Mouse (Mus musculus) lung, embryonic 15.5 days (tissue): ENCODE results near the gene Asic4. TPM values are rescaled to one million over a fixed set of nuclear protein-coding genes. Genes with fewer than 3 reads are reported as not detected.

Experiments
- ATAC-seq: fragments of 200-750 bp; cut with Nextera tagmentation; 2 replicates; pipeline ENCODE4 v1.8.0; 2017; ENCODE audit warnings: moderate number of reproducible peaks, borderline replicate concordance; ENCODE audit not compliant: low FRiP score, low TSS enrichment; ENCODE audit errors: extremely low read depth
- H3K27ac ChIP-seq: fragments of 300-500 bp; sonication (generic); 2 replicates; pipeline ENCODE4 v1.5.1; 2015; ENCODE audit warnings: moderate library complexity, mild to moderate bottlenecking, inconsistent platforms
- H3K27me3 ChIP-seq: fragments of 300-500 bp; sonication (generic); 2 replicates; pipeline ENCODE4 v1.6.1; 2015; ENCODE audit warnings: inconsistent platforms
- H3K36me3 ChIP-seq: fragments of 300-500 bp; sonication (generic); 2 replicates; pipeline ENCODE4 v1.6.1; 2015; ENCODE audit warnings: inconsistent platforms
- H3K4me1 ChIP-seq: fragments of 300-500 bp; sonication (generic); 2 replicates; pipeline ENCODE4 v1.6.1; 2015; ENCODE audit warnings: inconsistent platforms
- H3K4me2 ChIP-seq: fragments of 300-500 bp; sonication (generic); 2 replicates; pipeline ENCODE4 v1.6.1; 2015; ENCODE audit warnings: inconsistent platforms, mild to moderate bottlenecking, moderate library complexity
- H3K4me3 ChIP-seq: fragments of 300-500 bp; sonication (generic); 2 replicates; pipeline ENCODE4 v1.5.1; 2015; ENCODE audit warnings: mild to moderate bottlenecking, inconsistent platforms
- H3K9ac ChIP-seq: fragments of 300-500 bp; sonication (generic); 2 replicates; pipeline ENCODE4 v1.6.1; 2015; ENCODE audit warnings: inconsistent platforms
- H3K9me3 ChIP-seq: fragments of 300-500 bp; sonication (generic); 2 replicates; pipeline ENCODE4 v1.6.1; 2016; ENCODE audit warnings: inconsistent platforms
- WGBS: fragments of 180-500 bp; shearing (Covaris S2); methylation state at CpG from one replicate; pipeline ENCODE4 v1.1.7; 2015; 5-methylcytosine and 5-hydroxymethylcytosine counted together
- polyA plus RNA-seq: library from polyadenylated mRNA; unstranded; fragments of >200 nt; fragmentation: Nextera tagmentation; extraction: Ambion mirVana; gene quantifications from 2 replicates; pipeline ENCODE4 v1.2.1, GENCODE M21; 2015

The Asic4 gene
- polyA plus RNA-seq, 1 experiment from 2014 or later, result 0.26 TPM

DNA sequence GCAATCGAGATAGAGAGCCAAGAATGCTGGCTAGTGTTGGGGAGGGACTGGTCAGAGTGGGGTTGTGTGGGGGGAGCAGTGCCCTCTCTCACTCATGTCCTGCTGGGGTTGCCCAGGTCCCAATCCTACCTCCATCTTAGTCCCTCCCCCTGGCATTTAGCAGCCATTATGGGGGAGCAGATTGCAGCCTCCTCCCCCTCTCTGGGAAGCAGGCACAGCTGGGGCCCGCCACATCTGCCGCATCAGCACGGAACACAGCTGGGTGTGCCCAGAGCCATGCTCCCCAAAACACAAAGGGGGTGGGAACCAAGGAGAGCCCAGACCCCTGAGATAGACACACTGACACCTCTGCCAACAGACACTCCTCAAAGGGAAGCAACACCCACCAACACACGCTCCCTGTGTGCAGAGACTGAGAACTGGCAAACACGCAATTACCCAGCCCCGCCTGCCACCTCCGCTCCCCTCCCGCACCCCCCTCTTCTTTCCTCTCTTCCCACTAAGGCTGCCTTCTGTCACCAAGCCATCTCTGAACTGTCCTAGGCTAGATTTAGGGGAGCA, 5.0 kb upstream of the Asic4 start:
- Histone ChIP-seq H3K9me3 (no peaks in the 10 kb centered on the region), H3K36me3 (no peaks in the 10 kb centered on the region), H3K4me2 (peak overlapping the region; percentile 33), H3K9ac (no peak overlapping the region), H3K4me3 (no peak overlapping the region), H3K4me1 (peaks cover 71% of the 10 kb centered on the region), H3K27me3 (peaks cover 57% of the 10 kb centered on the region), H3K27ac (no peak overlapping the region)
- WGBS, result 10% methylated on average over 9 of the region's 9 CpGs
- ATAC-seq, result peak; percentile 21; the same call in 1 of the 2 replicates

DNA sequence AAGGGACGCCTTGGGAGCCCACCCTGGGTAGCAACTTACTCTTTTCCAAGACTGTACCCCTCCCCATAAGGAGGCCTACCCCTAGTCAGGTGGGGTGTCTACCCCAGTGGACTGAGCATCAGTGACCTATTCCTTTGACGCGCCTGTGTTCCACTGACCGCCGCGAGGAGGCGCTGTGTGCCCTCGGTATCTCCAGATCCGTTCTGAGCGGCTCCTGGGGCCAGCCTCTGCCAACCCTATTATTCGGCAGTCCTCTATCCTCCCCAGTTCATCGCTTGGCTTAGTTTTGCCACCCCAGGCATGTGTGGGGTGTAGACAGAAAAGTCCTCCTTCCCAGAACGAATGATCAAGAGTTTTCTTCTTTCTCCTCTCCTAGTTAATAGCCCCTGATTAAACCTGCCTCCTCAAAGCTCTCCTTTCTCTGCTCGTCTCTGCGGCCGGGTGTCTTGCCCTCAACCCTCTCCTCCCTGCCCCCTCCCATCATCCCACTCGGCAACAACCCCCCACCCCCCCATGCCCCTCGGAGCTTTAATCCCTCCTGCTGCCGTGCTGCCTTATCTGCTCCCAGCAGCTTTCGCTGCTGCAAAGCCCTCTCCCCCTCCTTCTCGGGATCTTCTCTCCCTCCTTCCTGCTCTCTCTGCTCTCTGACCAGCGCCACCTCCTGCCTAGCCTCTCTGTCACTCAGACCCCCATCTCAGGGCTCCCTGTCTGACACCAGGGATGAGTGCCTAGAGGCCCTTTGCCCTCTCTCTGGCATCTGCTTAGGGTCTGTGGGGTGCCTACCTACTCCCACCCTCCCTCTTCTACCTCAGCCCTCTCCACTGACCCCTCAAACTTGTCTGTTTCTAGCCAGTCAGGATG, 4.3 kb upstream of the Asic4 start:
- H3K4me3 ChIP-seq, result peak overlapping the region; percentile 9; the same call in 1 of the 2 replicates
- H3K27ac ChIP-seq, result peak overlapping the region; percentile 18; the same call in 1 of the 2 replicates
- no peaks in the 10 kb centered on the region for H3K9me3 ChIP-seq
- WGBS, result 1% methylated on average over 22 of the region's 22 CpGs
- ATAC-seq, result peak; percentile 12; the same call in 1 of the 2 replicates
- peaks cover 64% of the 10 kb centered on the region for H3K27me3 ChIP-seq
- H3K9ac ChIP-seq, result no peak overlapping the region
- H3K36me3 ChIP-seq, result no peaks in the 10 kb centered on the region
- peaks cover 79% of the 10 kb centered on the region for H3K4me1 ChIP-seq
- H3K4me2 ChIP-seq, result peak overlapping the region; percentile 43

DNA sequence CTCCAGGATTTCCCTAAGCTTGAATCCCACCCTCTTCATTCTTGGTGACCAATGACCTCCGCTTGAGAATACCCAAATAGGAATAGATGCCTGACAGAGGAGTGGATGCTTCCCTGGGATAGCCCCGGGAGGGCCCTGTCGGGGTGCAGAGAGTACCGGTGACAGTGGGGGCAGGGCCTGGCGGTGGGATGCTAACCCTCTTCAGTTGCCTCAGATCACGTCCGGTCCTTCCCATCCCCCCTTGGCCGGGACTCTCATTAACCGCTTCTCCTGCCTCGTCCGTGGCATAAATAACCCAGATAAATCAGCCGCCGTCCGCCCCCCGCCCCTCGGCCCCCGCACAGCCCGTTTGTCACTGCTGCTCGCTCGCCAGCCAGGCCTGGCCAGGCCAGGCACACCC, 3.6 kb upstream of the Asic4 start:
- H3K27me3 ChIP-seq, result peaks cover 71% of the 10 kb centered on the region
- ATAC-seq, result no peak
- no peak overlapping the region for H3K4me3 ChIP-seq
- peaks cover 82% of the 10 kb centered on the region for H3K4me1 ChIP-seq
- peak overlapping the region; percentile 18; the same call in 1 of the 2 replicates for H3K27ac ChIP-seq
- 3% methylated on average over 19 of the region's 20 CpGs for WGBS
- H3K36me3 ChIP-seq, result no peaks in the 10 kb centered on the region
- H3K4me2 ChIP-seq, result peak overlapping the region; percentile 43; the same call in 1 of the 2 replicates
- no peaks in the 10 kb centered on the region for H3K9me3 ChIP-seq
- H3K9ac ChIP-seq, result no peak overlapping the region

DNA sequence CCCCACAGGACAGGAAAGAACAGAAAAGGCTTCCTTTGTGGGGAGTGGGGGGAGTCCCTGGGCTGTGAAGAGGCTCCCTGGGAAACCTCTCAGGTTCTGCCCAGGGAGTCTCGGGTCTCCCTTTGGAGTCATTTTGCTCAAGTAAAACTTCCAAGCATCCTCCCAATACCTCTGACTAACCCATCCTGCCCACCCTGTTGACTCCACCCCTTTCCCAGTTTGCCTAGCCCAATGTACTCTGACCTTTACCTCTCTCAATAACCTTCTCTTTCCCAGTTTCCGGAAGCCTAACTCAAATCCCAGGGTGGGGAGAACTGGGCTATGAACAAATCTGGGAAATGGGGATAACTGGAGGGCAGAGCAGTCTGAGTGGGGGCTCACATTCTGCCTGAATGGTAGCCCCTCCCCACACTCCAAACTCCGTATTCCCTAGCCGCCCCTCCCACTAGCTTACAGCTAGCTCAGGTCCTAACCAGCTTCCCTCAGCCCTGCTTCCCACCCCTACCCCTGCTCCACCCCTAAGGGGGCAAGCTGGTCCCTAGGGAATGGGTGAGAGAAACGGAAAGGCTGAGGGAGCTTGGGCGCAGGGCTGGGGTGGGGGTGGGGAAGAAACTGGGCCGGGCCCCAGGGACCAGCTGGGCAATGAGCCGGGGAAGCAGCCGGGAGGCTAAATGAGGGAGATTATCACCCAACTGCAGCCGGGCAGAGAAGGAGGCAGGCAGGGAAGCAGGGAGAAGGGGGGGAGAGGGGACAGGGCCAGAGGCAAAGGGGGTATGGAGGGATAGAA, 2.8 kb upstream of the Asic4 start:
- peak overlapping the region; percentile 4; the same call in 1 of the 2 replicates for H3K4me2 ChIP-seq
- no peak overlapping the region for H3K9ac ChIP-seq
- no peaks in the 10 kb centered on the region for H3K36me3 ChIP-seq
- 4% methylated on average over 10 of the region's 10 CpGs for WGBS
- H3K27ac ChIP-seq, result no peak overlapping the region
- H3K4me3 ChIP-seq, result no peak overlapping the region
- ATAC-seq, result no peak
- peaks cover 77% of the 10 kb centered on the region for H3K4me1 ChIP-seq
- H3K27me3 ChIP-seq, result peaks cover 79% of the 10 kb centered on the region
- H3K9me3 ChIP-seq, result no peaks in the 10 kb centered on the region

DNA sequence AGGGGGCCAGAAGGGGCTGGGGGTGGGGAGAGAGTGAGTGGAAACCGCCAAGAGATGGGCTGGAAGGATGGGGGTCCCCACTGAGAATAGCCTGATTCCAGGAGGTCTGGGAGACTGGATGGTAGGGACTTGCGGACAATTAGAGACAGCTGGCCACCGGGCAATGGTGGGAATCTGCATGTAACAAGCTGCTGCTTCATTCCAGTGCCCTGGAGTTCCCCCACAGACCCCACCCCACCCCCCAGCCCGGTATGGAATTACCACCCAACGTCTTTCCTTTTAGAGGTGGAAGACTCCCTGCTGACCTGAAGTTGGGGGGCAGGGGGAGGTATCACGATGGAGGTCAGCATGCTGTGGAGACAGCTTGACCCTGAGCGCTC, 2.2 kb upstream of the Asic4 start:
- H3K9ac ChIP-seq, result no peak overlapping the region
- no peak overlapping the region for H3K4me3 ChIP-seq
- no peak overlapping the region for H3K27ac ChIP-seq
- H3K9me3 ChIP-seq, result no peaks in the 10 kb centered on the region
- H3K36me3 ChIP-seq, result no peaks in the 10 kb centered on the region
- H3K27me3 ChIP-seq, result peaks cover 85% of the 10 kb centered on the region
- peak overlapping the region; percentile 13; the same call in 1 of the 2 replicates for H3K4me2 ChIP-seq
- no peak for ATAC-seq
- peaks cover 71% of the 10 kb centered on the region for H3K4me1 ChIP-seq
- 6% methylated on average over 7 of the region's 7 CpGs for WGBS

DNA sequence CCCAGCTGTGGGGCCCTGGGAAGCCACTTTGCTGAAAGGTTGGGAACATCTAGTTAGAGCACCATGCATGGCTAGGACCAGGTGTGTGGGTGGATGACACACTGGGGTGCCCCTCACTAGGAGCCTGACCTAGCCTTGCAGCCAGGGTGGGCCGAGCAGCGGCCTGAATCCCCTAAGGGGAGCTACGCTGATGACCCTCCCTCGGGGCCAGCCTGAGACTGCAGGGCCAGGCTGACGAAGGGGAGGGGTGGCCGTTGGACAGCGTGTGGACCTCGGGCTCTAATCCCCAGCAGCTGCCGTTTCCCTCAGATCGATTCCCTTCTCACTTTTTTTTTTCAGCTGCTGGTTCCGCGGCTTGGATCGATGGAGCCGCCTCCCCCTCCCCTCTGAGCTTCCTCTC, 1.3 kb upstream of the Asic4 start:
- WGBS, result 8% methylated on average over 14 of the region's 14 CpGs
- no peak for ATAC-seq
- peaks cover 68% of the 10 kb centered on the region for H3K4me1 ChIP-seq
- no peak overlapping the region for H3K4me3 ChIP-seq
- peaks cover 93% of the 10 kb centered on the region for H3K27me3 ChIP-seq
- H3K9me3 ChIP-seq, result no peaks in the 10 kb centered on the region
- no peak overlapping the region for H3K4me2 ChIP-seq
- H3K9ac ChIP-seq, result no peak overlapping the region
- H3K36me3 ChIP-seq, result no peaks in the 10 kb centered on the region
- H3K27ac ChIP-seq, result no peak overlapping the region

DNA sequence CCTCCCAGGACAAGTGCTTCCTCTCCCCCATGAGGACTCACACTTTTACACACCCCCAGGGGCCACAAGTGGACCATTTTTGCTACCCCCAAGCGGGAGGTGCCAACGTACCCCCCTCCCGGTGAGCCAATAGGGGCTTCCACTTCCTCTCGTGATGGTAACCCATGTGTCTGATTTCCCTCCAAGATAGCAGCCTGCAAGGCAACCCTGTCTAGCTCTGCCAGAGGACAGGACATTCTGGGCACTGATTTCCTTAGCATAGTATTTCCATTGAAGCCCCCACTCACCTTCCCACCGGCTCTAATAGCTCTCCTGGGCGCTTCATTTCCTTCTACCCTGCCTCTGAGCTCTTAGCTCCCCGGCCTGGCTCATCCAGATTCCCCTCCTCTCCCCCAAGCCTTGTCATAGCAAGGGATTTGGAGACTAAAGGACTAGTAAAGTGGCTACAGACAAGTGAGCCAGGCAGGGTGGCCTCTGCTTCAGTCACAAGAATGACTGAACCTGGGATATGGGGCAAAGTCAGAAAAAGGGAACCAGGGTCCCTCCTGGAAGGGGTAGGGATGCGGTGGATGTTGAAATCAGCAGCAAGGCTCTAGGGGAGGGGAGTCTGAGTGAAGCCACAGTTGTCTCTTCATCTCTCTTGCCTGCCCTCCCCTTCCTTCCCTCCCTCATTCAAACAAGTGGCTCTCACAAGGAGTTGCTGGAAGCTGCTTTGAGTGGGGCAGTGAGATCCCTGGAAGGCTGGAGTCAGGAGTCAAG, 680 bp upstream of the Asic4 start:
- H3K27me3 ChIP-seq, result peaks cover 96% of the 10 kb centered on the region
- H3K9ac ChIP-seq, result no peak overlapping the region
- WGBS, result 5% methylated on average over 8 of the region's 8 CpGs
- no peak overlapping the region for H3K27ac ChIP-seq
- H3K4me3 ChIP-seq, result no peak overlapping the region
- peaks cover 65% of the 10 kb centered on the region for H3K4me1 ChIP-seq
- ATAC-seq, result no peak
- 0 out of 2 replicates have a peak overlapping the region, but pooled peaks have one; percentile 52 for H3K4me2 ChIP-seq
- no peaks in the 10 kb centered on the region for H3K9me3 ChIP-seq
- no peaks in the 10 kb centered on the region for H3K36me3 ChIP-seq

DNA sequence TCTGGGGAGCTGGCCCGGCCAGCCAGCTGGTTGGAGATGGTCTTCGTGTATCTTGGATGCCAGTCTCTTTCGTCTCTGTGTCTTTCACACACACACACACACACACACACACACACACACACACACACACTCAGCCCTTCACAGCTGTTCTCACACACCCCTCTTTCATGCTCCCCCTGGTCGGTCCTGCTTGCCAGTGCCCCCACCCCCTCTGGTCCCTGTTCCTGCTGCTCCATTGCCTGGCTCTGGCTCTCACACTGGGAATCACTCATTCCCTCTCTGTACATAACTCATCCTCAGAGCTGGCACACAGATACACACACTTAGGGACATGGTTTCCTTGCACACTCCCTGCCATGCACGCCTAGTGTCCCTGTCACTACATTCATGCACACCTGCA, 1.7 kb downstream of the Asic4 start:
- Histone ChIP-seq H3K4me1 (peaks cover 42% of the 10 kb centered on the region), H3K9me3 (no peaks in the 10 kb centered on the region), H3K4me3 (no peak overlapping the region), H3K4me2 (no peak overlapping the region), H3K36me3 (no peaks in the 10 kb centered on the region), H3K9ac (no peak overlapping the region), H3K27me3 (peaks cover 89% of the 10 kb centered on the region), H3K27ac (no peak overlapping the region)
- ATAC-seq, result no peak
- WGBS, result 55% methylated on average over 5 of the region's 5 CpGs

DNA sequence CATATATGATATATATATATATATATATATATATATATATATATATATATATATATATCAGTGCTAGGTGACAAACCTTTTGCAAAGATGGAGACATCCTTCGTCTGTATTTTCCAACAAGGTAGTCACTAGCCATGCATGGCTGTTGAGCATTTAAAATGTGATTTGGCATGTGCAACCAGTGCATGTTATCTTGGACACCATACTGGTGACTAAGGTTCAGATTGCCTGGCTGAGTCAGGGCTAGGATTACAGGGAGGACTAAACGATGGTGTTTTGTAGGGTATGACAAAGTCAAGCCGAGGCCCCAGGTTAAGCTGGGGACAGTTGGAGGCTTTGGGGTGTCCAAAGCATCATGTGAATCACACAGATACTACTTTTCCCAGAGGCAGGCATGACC, 5.2 kb downstream of the Asic4 start:
- no peak overlapping the region for H3K4me3 ChIP-seq
- no peak for ATAC-seq
- no peaks in the 10 kb centered on the region for H3K9me3 ChIP-seq
- H3K27ac ChIP-seq, result no peak overlapping the region
- peaks cover 31% of the 10 kb centered on the region for H3K4me1 ChIP-seq
- 68% methylated on average over 3 of the region's 3 CpGs for WGBS
- peaks cover 85% of the 10 kb centered on the region for H3K27me3 ChIP-seq
- no peaks in the 10 kb centered on the region for H3K36me3 ChIP-seq
- no peak overlapping the region for H3K9ac ChIP-seq
- H3K4me2 ChIP-seq, result no peak overlapping the region

DNA sequence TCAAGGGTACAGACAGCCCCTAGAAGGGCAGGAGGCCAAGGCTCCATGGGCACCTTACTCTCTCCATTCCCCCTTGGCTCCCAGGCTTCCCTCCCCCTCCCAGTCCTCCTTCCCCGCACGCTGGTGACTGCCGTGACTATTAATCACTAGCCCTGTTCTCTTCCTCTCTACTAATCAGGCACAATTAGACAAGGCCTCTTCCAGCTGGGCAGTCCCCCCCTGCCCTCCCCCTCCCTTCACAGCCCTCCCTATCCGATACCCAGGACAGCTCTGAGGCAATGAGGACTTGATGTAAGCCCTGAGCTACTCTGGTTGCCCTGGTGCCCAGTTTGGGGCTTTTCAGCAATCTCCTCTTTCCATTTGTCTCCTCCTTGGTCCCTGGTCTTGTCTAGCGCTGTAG, 5.7 kb downstream of the Asic4 start:
- Histone ChIP-seq H3K4me2 (no peak overlapping the region), H3K9ac (no peak overlapping the region), H3K4me3 (no peak overlapping the region), H3K36me3 (no peaks in the 10 kb centered on the region), H3K9me3 (no peaks in the 10 kb centered on the region), H3K27ac (no peak overlapping the region), H3K4me1 (peaks cover 26% of the 10 kb centered on the region), H3K27me3 (peaks cover 80% of the 10 kb centered on the region)
- 38% methylated on average over 5 of the region's 5 CpGs for WGBS
- ATAC-seq, result no peak
